Mouse (Mus musculus) central nervous system, embryonic 11.5 days (tissue): ENCODE data around the gene Rfwd3. TPM values are rescaled to one million over a fixed set of nuclear protein-coding genes. Genes with fewer than 3 reads are reported as not detected.

ENCODE experiments used
- polyA plus RNA-seq: library from polyadenylated mRNA; depleted of rRNA; stranded (reverse); fragments of >200 nt; gene quantifications from 2 replicates; pipeline ENCODE4 v1.2.3, GENCODE M21; 2012; rRNA removed

Gene Rfwd3
- 35.2 and 50.0 TPM in 2 replicates for polyA plus RNA-seq

GRCm38 (mm10) chr8:111299821-111300568 lies at the start of gene Rfwd3:
Gene Rfwd3, minus strand, starts transcription at chr8:111300222.

GRCm38 (mm10) chr8:111337890-111338347 lies 37.9 kb upstream of the Rfwd3 start, which contains the start of gene Mlkl:
Gene Mlkl, minus strand, starts transcription at chr8:111338177.

GRCm38 (mm10) chr8:111258631-111259407 lies 41.2 kb downstream of the Rfwd3 start, which contains the start of gene Glg1:
Gene Glg1, minus strand, starts transcription at chr8:111259216.

Other genes starting within 250 kb of the Rfwd3 start
- gene Exosc6, start 243.9 kb downstream of the Rfwd3 start, polyA plus RNA-seq: 4.7 and 58.3 TPM in 2 replicates
- gene Clec18a, start 207.8 kb downstream of the Rfwd3 start, polyA plus RNA-seq: 0.82 and 0.91 TPM in 2 replicates
- 8.3 and 12.1 TPM in 2 replicates for gene Pdpr, start 205.6 kb downstream of the Rfwd3 start, polyA plus RNA-seq
- 41.0 and 48.8 TPM in 2 replicates for gene Glg1, start 41.0 kb downstream of the Rfwd3 start, polyA plus RNA-seq
- 0.41 and 0.67 TPM in 2 replicates for gene Mlkl, start 38.0 kb upstream of the Rfwd3 start, polyA plus RNA-seq
- gene Fa2h, start 93.6 kb upstream of the Rfwd3 start, polyA plus RNA-seq: not detected in 2 replicates
- 9.7 and 10.7 TPM in 2 replicates for gene Wdr59, start 221.9 kb upstream of the Rfwd3 start, polyA plus RNA-seq
- gene Znrf1, start 235.9 kb upstream of the Rfwd3 start, polyA plus RNA-seq: 137 and 157 TPM in 2 replicates